Mouse (Mus musculus) olfactory bulb, adult 2 months (tissue): ENCODE measurements around the gene Il2rb.

Source experiments
- CTCF ChIP-seq: fragments of 200-500 bp; IDR thresholded peaks from 2 replicates; pipeline ENCODE4 v1.5.1; 2012; ENCODE audit warnings: low read depth, mild to moderate bottlenecking, low read length, moderate library complexity; ENCODE audit not compliant: insufficient read depth
- POLR2A ChIP-seq: fragments of 200-500 bp; IDR thresholded peaks from 2 replicates; pipeline ENCODE4 v1.6.1; 2012; ENCODE audit warnings: mild to moderate bottlenecking, low read depth, low read length, moderate library complexity; ENCODE audit not compliant: insufficient read depth

GRCm38 (mm10) chr15:78451201-78451600 lies 43.9 kb downstream of the Il2rb start:
- no peak for TF ChIP-seq CTCF
- no peak for TF ChIP-seq POLR2A
